Mouse (Mus musculus) effector memory CD4-positive, alpha-beta T cell, adult 7 months (primary cell): Measurements from ENCODE around the gene H2afb1. TPM values are rescaled to one million over a fixed set of nuclear protein-coding genes. Genes with fewer than 3 reads are reported as not detected.

Experiments
- polyA plus RNA-seq: library from polyadenylated mRNA; unstranded; fragments of 100-300 nt; shearing (Covaris generic); gene quantifications from one replicate; pipeline ENCODE4 v1.2.1, GENCODE M21; 2017

Gene H2afb1
- polyA plus RNA-seq: not detected

GRCm38 (mm10) chrX:117014457-117014856, at the start of gene H2afb1:
TSS of gene H2afb1 (plus strand) at chrX:117014757.

